Mouse (Mus musculus): ENCODE results near the gene Mfn2.

- TF ChIP-seq POLR2A (IDR thresholded peaks at IDR 0.05; ENCODE audit: extremely low read depth, insufficient read depth, low read length) (no peak), CTCF (IDR thresholded peaks at IDR 0.05; ENCODE audit: extremely low read depth, insufficient read depth, low read length) (no peak)
Observed at GRCm38 (mm10) chr4:147866056-147866455, 38.4 kb downstream of the Mfn2 start.

Measured in cortical plate, adult 2 months (tissue).